Comparison of ENCODE assay signal across 8 mouse cellular contexts in the genomic region with DNA sequence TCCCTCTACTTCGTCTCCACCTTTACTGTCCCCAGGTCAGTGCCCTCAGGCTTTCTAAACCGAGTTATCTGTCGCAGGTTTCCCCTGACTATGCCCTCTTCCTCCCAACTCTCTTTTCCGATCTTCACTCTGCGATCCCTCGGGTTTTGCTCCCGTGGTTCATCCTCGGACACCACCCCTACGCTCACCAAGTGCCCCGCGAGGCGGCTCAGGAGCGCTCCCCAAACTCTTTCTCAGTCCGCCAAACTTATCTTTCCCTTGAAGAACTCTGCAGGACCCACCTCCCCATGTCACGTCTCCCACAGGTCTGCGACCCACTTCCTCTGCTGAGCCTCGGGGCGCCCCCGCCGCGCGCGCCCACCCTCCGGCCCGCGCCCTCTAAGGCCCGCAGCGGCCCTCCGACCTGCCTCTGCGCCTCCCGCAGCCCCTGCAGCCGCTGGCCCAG. TPM values are rescaled to one million over a fixed set of nuclear protein-coding genes. Genes with fewer than 3 reads are reported as not detected.
A peak's percentile ranks its signal among the peaks of the same experiment; 100 is the strongest.
DNase-seq lines count a peak whose midpoint lies in the region; ATAC-seq and TF ChIP-seq lines count a peak whose summit lies in the region.

No protein-coding gene starts in this region.

- peaks cover 3% of the 10 kb centered on the region; the same call in 1 of the 2 replicates for H3K79me2 ChIP-seq in liver, adult 2 months (ENCODE audit: control insufficient read depth, insufficient read depth, low read length)

- no peak for TF ChIP-seq CTCF in lung, adult 2 months (IDR thresholded peaks at IDR 0.05; ENCODE audit: insufficient read depth, low read length)
- no peak for TF ChIP-seq CTCF in liver, adult 2 months (IDR thresholded peaks at IDR 0.05; ENCODE audit: low read depth, low read length)

- WGBS in lung, adult 2 months: 1% methylated on average over 32 of the region's 32 CpGs
- under 1% methylated on average over 31 of the region's 32 CpGs for WGBS in heart, embryonic 12.5 days
- WGBS in liver, adult 2 months: 2% methylated on average over 32 of the region's 32 CpGs
- WGBS in neural tube, embryonic 15.5 days: under 1% methylated on average over 32 of the region's 32 CpGs

- no peaks in the 10 kb centered on the region for H3K9me3 ChIP-seq in heart, embryonic 12.5 days (replicated peaks)
- H3K9me3 ChIP-seq in neural tube, embryonic 15.5 days (replicated peaks): no peaks in the 10 kb centered on the region

- peak overlapping the region; percentile 95 for H3K4me3 ChIP-seq in lung, adult 2 months (replicated peaks; ENCODE audit: extremely low read depth, low read depth, low read length)
- peak overlapping the region; percentile 95 for H3K4me3 ChIP-seq in brown adipose tissue, adult 24 weeks (ENCODE audit: insufficient read depth, low read depth, low read length)
- H3K4me3 ChIP-seq in heart, embryonic 12.5 days: peak overlapping the region; percentile 93
- H3K4me3 ChIP-seq in liver, adult 2 months (ENCODE audit: insufficient read depth, low read depth, low read length): peak overlapping the region; percentile 83
- H3K4me3 ChIP-seq in neural tube, embryonic 15.5 days (replicated peaks): peak overlapping the region; percentile 93

- peak; percentile 48 for ATAC-seq in heart, embryonic 12.5 days (ENCODE audit: insufficient number of reproducible peaks, low FRiP score)
- peak; percentile 79; the same call in 1 of the 2 replicates for ATAC-seq in neural tube, embryonic 15.5 days (ENCODE audit: low FRiP score)

- no peaks in the 10 kb centered on the region; the same call in 1 of the 2 replicates for H3K36me3 ChIP-seq in heart, embryonic 12.5 days
- no peaks in the 10 kb centered on the region for H3K36me3 ChIP-seq in liver, adult 2 months (ENCODE audit: control insufficient read depth, insufficient read depth, low read length)
- H3K36me3 ChIP-seq in neural tube, embryonic 15.5 days: no peaks in the 10 kb centered on the region

- TF ChIP-seq POLR2A in lung, adult 2 months (IDR thresholded peaks at IDR 0.05; ENCODE audit: borderline replicate concordance, extremely low read depth, low read depth, low read length): no peak
- TF ChIP-seq POLR2A in liver, adult 2 months (IDR thresholded peaks at IDR 0.05; ENCODE audit: extremely low read depth, insufficient read depth, low read length): no peak

- peaks cover 6% of the 10 kb centered on the region; the same call in 1 of the 2 replicates for H3K4me1 ChIP-seq in lung, adult 2 months (ENCODE audit: control insufficient read depth, insufficient read depth, low read length)
- H3K4me1 ChIP-seq in brown adipose tissue, adult 24 weeks (ENCODE audit: control insufficient read depth, insufficient read depth, insufficient read length, low read length): peaks cover 5% of the 10 kb centered on the region
- H3K4me1 ChIP-seq in heart, embryonic 12.5 days (replicated peaks): peaks cover 22% of the 10 kb centered on the region
- peaks cover 9% of the 10 kb centered on the region for H3K4me1 ChIP-seq in liver, adult 2 months (ENCODE audit: control insufficient read depth, insufficient read depth, low read length)
- peaks cover 18% of the 10 kb centered on the region for H3K4me1 ChIP-seq in neural tube, embryonic 15.5 days

- peak overlapping the region; percentile 58 for H3K27ac ChIP-seq in brown adipose tissue, adult 24 weeks (replicated peaks; ENCODE audit: low read depth, low read length)
- H3K27ac ChIP-seq in heart, embryonic 12.5 days (ENCODE audit: poor library complexity, severe bottlenecking): peak overlapping the region; percentile 99
- peak overlapping the region; percentile 68 for H3K27ac ChIP-seq in liver, adult 2 months (replicated peaks; ENCODE audit: insufficient read depth, low read depth, low read length)
- peak overlapping the region; percentile 85 for H3K27ac ChIP-seq in neural tube, embryonic 15.5 days (replicated peaks)

- no peaks in the 10 kb centered on the region for H3K27me3 ChIP-seq in heart, embryonic 12.5 days (replicated peaks)
- no peaks in the 10 kb centered on the region for H3K27me3 ChIP-seq in liver, adult 2 months (ENCODE audit: control insufficient read depth, insufficient read depth, low read length)
- H3K27me3 ChIP-seq in neural tube, embryonic 15.5 days (replicated peaks): no peaks in the 10 kb centered on the region

- peak overlapping the region; percentile 98 for H3K9ac ChIP-seq in heart, embryonic 12.5 days
- H3K9ac ChIP-seq in liver, adult 2 months (ENCODE audit: low read depth, low read length): peak overlapping the region; percentile 93
- H3K9ac ChIP-seq in neural tube, embryonic 15.5 days (replicated peaks): peak overlapping the region; percentile 92

- DNase-seq in lung, adult 2 months: no peak
- DNase-seq in lung, postnatal 4 days: no peak
- peak; percentile 22 for DNase-seq in liver, adult 2 months (ENCODE audit: extremely low read depth, low read depth, low spot score)
- DNase-seq in left cerebral cortex, adult 8-10 months (ENCODE audit: low spot score in 2 of 2): no peak
- DNase-seq in adrenal gland, postnatal 14 days: no peak

- peak overlapping the region; percentile 70 for H3K4me2 ChIP-seq in heart, embryonic 12.5 days
- H3K4me2 ChIP-seq in neural tube, embryonic 15.5 days: peak overlapping the region; percentile 84

RNA-seq across cellular contexts. Expression of a gene that starts 0.4 kb away (rescaled TPM):
- polyA plus RNA-seq in lung, adult 2 months (2012; rRNA removed): 19.2 and 26.0 TPM in 2 replicates
- polyA plus RNA-seq in brown adipose tissue, adult 24 weeks (2012; ENCODE audit: insufficient read depth, insufficient read length, missing spikeins): 10.1 and 10.6 TPM in 2 replicates
- 40.1 and 43.5 TPM in 2 replicates for polyA plus RNA-seq in heart, embryonic 12.5 days (2016; fragmentation: Nextera tagmentation; extraction: Ambion mirVana)
- 10.4 and 12.1 TPM in 2 replicates for total RNA-seq in liver, adult 2 months (2014; rRNA removed)
- polyA plus RNA-seq in liver, adult 2 months (2012; rRNA removed): 3.0 and 4.1 TPM in 2 replicates
- polyA plus RNA-seq in neural tube, embryonic 15.5 days (2015; fragmentation: Nextera tagmentation; extraction: Ambion mirVana): 14.3 and 27.7 TPM in 2 replicates
- total RNA-seq in left cerebral cortex, adult 8-10 months (2022): 10 to 100 TPM; 16.1 to 23.6 (median 21.1) TPM
- 21.5 and 32.2 TPM in 2 replicates for total RNA-seq in adrenal gland, postnatal 14 days (2021)

RNA-seq across cellular contexts. Expression of a gene that starts 8.8 kb away (rescaled TPM):
- polyA plus RNA-seq in lung, adult 2 months (2012; rRNA removed): 0.25 and 0.44 TPM in 2 replicates
- polyA plus RNA-seq in brown adipose tissue, adult 24 weeks (2012; ENCODE audit: insufficient read depth, insufficient read length, missing spikeins): 0.75 and 0.79 TPM in 2 replicates
- polyA plus RNA-seq in heart, embryonic 12.5 days (2016; fragmentation: Nextera tagmentation; extraction: Ambion mirVana): 6.9 and 8.3 TPM in 2 replicates
- 1.1 TPM in 2 replicates for total RNA-seq in liver, adult 2 months (2014; rRNA removed)
- 0.12 and 0.15 TPM in 2 replicates for polyA plus RNA-seq in liver, adult 2 months (2012; rRNA removed)
- 3.5 and 6.2 TPM in 2 replicates for polyA plus RNA-seq in neural tube, embryonic 15.5 days (2015; fragmentation: Nextera tagmentation; extraction: Ambion mirVana)
- 1 to 10 TPM; 3.4 to 4.9 (median 3.6) TPM for total RNA-seq in left cerebral cortex, adult 8-10 months (2022)
- 4.6 and 4.7 TPM in 2 replicates for total RNA-seq in adrenal gland, postnatal 14 days (2021)
